Mouse (Mus musculus): ENCODE data around the gene Msh3. TPM values are rescaled to one million over a fixed set of nuclear protein-coding genes. Genes with fewer than 3 reads are reported as not detected.
A peak's percentile ranks its signal among the peaks of the same experiment; 100 is the strongest.
"Not testable (repeated sequence)": the region's sequence is repeated elsewhere in the genome, so short reads cannot be mapped to it uniquely, and the experiment has no call there.

The Msh3 gene
- polyA plus RNA-seq (2011; ENCODE audit: insufficient read depth, insufficient read length, low replicate concordance, missing spikeins) = 25.4 and 35.5 TPM in 2 replicates

GRCm38 (mm10) chr13:92354456-92355271 is at the start of gene Msh3, which contains the start of gene Dhfr:
Msh3 (minus strand) TSS chr13:92355003.
Dhfr (plus strand) TSS chr13:92354726.
- Histone ChIP-seq H3K27ac (ENCODE audit: control insufficient read depth, insufficient read depth, low read depth, low read length, poor library complexity) (peak within 1 kb of the TSS; percentile 94), H3K4me3 (replicated peaks; ENCODE audit: control insufficient read depth, low read depth, low read length) (peak within 1 kb of the TSS; percentile 78), H3K4me1 (ENCODE audit: control insufficient read depth, insufficient read depth, low read length) (no peaks in the 10 kb centered on the region; the same call in 1 of the 2 replicates)
- TF ChIP-seq POLR2A (IDR thresholded peaks at IDR 0.05; ENCODE audit: borderline replicate concordance, control insufficient read depth, low read depth, low read length) = peak; percentile 58; the same call in 1 of the 2 replicates
- TF ChIP-seq CTCF (IDR thresholded peaks at IDR 0.05; ENCODE audit: control insufficient read depth, insufficient read depth, low read length) = peak; percentile 79
- under 1% methylated on average over 76 of the region's 76 CpGs for WGBS

- no peak overlapping the region for H3K27ac ChIP-seq (ENCODE audit: control insufficient read depth, insufficient read depth, low read depth, low read length, poor library complexity)
- H3K4me3 ChIP-seq (replicated peaks; ENCODE audit: control insufficient read depth, low read depth, low read length) = no peak overlapping the region
- TF ChIP-seq POLR2A (IDR thresholded peaks at IDR 0.05; ENCODE audit: borderline replicate concordance, control insufficient read depth, low read depth, low read length) (no peak), CTCF (IDR thresholded peaks at IDR 0.05; ENCODE audit: control insufficient read depth, insufficient read depth, low read length) (no peak)
- 78% methylated on average over 3 of the region's 3 CpGs for WGBS
- no peaks in the 10 kb centered on the region for H3K4me1 ChIP-seq (ENCODE audit: control insufficient read depth, insufficient read depth, low read length)
These were observed 48.7 kb upstream of the Msh3 start for GRCm38 (mm10) chr13:92403496-92403895.

DNA sequence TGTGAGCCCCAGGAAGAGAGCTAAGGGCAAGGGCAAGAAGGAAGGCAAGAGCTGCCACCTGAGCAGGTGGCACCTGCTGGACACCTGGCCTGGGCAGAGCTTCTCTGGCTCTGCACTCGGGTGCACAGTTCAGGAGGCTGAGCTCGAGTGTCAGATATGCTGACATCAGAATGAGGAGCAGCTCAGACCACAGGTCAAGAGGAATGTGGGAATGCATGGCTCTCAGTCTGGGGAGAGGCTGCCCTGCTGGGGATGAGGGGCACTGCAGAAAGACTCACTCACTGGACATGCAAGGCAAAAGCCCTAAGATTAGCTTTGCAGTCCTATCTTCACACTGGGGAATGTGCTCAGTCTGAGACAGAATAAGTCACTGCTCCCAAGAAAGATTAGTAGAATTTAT is 47.3 kb upstream of the Msh3 start:
- Histone ChIP-seq H3K27ac (ENCODE audit: control insufficient read depth, insufficient read depth, low read depth, low read length, poor library complexity) (no peak overlapping the region), H3K4me3 (replicated peaks; ENCODE audit: control insufficient read depth, low read depth, low read length) (no peak overlapping the region), H3K4me1 (ENCODE audit: control insufficient read depth, insufficient read depth, low read length) (no peaks in the 10 kb centered on the region)
- TF ChIP-seq POLR2A (IDR thresholded peaks at IDR 0.05; ENCODE audit: borderline replicate concordance, control insufficient read depth, low read depth, low read length) (no peak), CTCF (IDR thresholded peaks at IDR 0.05; ENCODE audit: control insufficient read depth, insufficient read depth, low read length) (no peak)
- WGBS = 73% methylated on average over 2 of the region's 2 CpGs

DNA sequence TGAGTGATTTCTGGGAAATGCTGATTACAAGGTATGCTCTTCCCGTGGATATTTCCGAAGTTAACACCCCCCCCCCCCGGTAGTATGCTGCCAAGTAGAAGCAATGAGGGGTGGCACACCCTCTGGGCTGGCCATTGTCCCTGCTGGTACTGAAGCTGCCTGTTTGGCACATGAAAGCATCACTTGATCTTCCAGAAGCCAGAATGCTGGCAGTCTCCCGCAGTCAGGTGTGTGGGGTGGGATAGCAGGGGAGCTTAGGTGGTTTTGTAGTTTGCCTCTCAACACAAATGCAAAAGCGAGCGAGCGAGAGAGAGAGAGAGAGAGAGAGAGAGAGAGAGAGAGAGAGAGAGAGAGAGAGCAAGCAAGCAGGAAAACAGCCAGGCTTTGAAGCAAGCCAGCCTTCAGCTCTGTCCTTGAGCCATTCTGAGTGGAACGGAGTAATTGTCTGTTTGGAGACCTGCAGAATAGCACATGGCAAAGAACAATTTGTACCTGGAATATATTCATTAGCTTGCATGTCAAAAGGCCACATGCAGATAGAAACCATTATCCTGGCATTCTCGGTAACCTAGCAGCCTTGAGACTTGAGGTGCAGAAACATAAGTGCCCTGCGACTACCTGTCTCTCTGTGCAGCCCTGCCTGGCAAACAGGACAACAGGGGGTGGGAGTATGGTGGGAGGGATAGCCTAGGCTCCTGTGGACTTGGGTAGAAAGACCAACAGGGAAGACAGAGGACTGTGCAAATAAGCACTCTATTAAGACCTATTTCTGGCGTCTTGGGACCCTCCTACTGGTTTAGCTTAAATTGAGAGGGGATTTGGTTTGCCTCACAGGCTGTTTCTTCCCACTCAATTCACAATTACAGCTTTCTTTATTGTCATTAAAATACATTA is 43.9 kb upstream of the Msh3 start:
- 86% methylated on average over 11 of the region's 11 CpGs for WGBS
- H3K4me1 ChIP-seq (ENCODE audit: control insufficient read depth, insufficient read depth, low read length) = no peaks in the 10 kb centered on the region
- no peak overlapping the region for H3K27ac ChIP-seq (ENCODE audit: control insufficient read depth, insufficient read depth, low read depth, low read length, poor library complexity)
- H3K4me3 ChIP-seq (replicated peaks; ENCODE audit: control insufficient read depth, low read depth, low read length) = no peak overlapping the region
- TF ChIP-seq CTCF (IDR thresholded peaks at IDR 0.05; ENCODE audit: control insufficient read depth, insufficient read depth, low read length) (no peak), POLR2A (IDR thresholded peaks at IDR 0.05; ENCODE audit: borderline replicate concordance, control insufficient read depth, low read depth, low read length) (no peak)

DNA sequence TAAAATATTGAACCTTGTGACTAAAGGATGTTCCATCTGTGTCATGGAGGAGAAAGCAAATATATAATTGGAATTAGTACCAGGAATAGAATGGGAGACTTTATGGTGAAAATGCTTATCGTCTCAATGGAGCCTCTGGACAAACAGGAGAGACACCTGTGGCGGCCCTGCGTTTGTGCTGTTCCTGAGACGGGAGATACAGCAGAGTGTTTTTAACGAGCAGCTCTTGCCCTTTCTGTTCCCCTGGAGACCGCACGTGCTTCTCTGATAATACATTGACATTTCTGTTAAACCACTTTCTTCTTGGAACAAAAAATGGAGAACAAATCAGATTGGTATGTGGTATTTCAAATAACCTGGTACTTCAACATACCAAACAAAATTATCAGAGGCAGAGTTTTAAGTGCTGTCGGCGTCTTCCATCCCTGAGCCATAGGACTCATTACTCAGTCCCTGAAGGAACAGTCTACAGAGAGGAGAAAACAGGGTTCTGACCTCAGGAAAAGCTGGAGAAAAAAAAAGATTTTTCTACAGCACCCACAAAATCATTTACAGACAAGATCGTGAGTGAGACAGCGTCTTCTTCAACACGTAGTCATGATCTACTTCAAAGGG is 38.4 kb upstream of the Msh3 start:
- Histone ChIP-seq H3K27ac (ENCODE audit: control insufficient read depth, insufficient read depth, low read depth, low read length, poor library complexity) (no peak overlapping the region), H3K4me1 (ENCODE audit: control insufficient read depth, insufficient read depth, low read length) (no peaks in the 10 kb centered on the region), H3K4me3 (replicated peaks; ENCODE audit: control insufficient read depth, low read depth, low read length) (no peak overlapping the region)
- TF ChIP-seq POLR2A (IDR thresholded peaks at IDR 0.05; ENCODE audit: borderline replicate concordance, control insufficient read depth, low read depth, low read length) (no peak), CTCF (IDR thresholded peaks at IDR 0.05; ENCODE audit: control insufficient read depth, insufficient read depth, low read length) (no peak)
- WGBS = 85% methylated on average over 12 of the region's 12 CpGs

DNA sequence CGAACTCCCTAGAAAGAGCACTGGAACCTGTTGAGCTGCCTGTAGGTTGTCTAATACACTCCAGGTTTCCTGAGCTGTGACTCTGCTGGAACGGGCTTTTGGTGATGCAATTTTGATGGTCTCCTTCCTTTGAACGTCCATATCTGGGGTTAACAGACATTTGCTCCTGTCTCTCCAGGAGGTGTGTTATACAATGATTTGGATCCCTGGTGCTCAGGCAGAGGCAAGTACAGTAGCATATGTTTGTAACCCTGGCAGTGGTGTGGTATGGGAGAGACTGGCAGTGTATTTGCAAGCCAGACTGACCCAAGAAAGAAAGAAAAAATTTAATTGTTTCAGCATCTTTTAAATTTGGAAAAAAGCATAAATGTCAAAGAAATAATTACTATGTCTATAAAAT is 32.6 kb upstream of the Msh3 start:
- H3K4me3 ChIP-seq (replicated peaks; ENCODE audit: control insufficient read depth, low read depth, low read length) = no peak overlapping the region
- WGBS = 57% methylated on average over 3 of the region's 3 CpGs
- no peak for TF ChIP-seq CTCF (IDR thresholded peaks at IDR 0.05; ENCODE audit: control insufficient read depth, insufficient read depth, low read length)
- TF ChIP-seq POLR2A (IDR thresholded peaks at IDR 0.05; ENCODE audit: borderline replicate concordance, control insufficient read depth, low read depth, low read length) = no peak
- H3K27ac ChIP-seq (ENCODE audit: control insufficient read depth, insufficient read depth, low read depth, low read length, poor library complexity) = no peak overlapping the region
- H3K4me1 ChIP-seq (ENCODE audit: control insufficient read depth, insufficient read depth, low read length) = no peaks in the 10 kb centered on the region

GRCm38 (mm10) chr13:92371466-92371865 is 16.7 kb upstream of the Msh3 start:
- WGBS = 93% methylated on average over 6 of the region's 6 CpGs
- not testable (repeated sequence) for H3K27ac ChIP-seq (ENCODE audit: control insufficient read depth, insufficient read depth, low read depth, low read length, poor library complexity); H3K4me1 ChIP-seq (ENCODE audit: control insufficient read depth, insufficient read depth, low read length); H3K4me3 ChIP-seq (replicated peaks; ENCODE audit: control insufficient read depth, low read depth, low read length)

GRCm38 (mm10) chr13:92370811-92371210 is 16.0 kb upstream of the Msh3 start:
- 91% methylated on average over 3 of the region's 3 CpGs for WGBS
- TF ChIP-seq CTCF (IDR thresholded peaks at IDR 0.05; ENCODE audit: control insufficient read depth, insufficient read depth, low read length) (no peak), POLR2A (IDR thresholded peaks at IDR 0.05; ENCODE audit: borderline replicate concordance, control insufficient read depth, low read depth, low read length) (no peak)
- H3K4me1 ChIP-seq (ENCODE audit: control insufficient read depth, insufficient read depth, low read length) = no peaks in the 10 kb centered on the region
- no peak overlapping the region for H3K4me3 ChIP-seq (replicated peaks; ENCODE audit: control insufficient read depth, low read depth, low read length)
- H3K27ac ChIP-seq (ENCODE audit: control insufficient read depth, insufficient read depth, low read depth, low read length, poor library complexity) = no peak overlapping the region

Measured in bone marrow, adult 2 months (tissue).